Mouse (Mus musculus): Measurements from ENCODE around the gene Clec16a. TPM values are rescaled to one million over a fixed set of nuclear protein-coding genes. Genes with fewer than 3 reads are reported as not detected.

The Clec16a gene
- polyA plus RNA-seq, 1 experiment from 2014 or later = 68.7 TPM

- Histone ChIP-seq H3K4me1 (replicated peaks; ENCODE audit: control insufficient read depth, insufficient read depth, low read length) (peaks cover 28% of the 10 kb centered on the region), H3K27me3 (ENCODE audit: control insufficient read depth, insufficient read depth, low read length) (peaks cover 22% of the 10 kb centered on the region), H3K9me3 (ENCODE audit: control insufficient read depth, low read length) (no peaks in the 10 kb centered on the region), H3K36me3 (replicated peaks; ENCODE audit: control insufficient read depth, insufficient read depth) (no peaks in the 10 kb centered on the region), H3K4me3 (replicated peaks; ENCODE audit: low read length) (peak overlapping the region; percentile 49), H3K4me2 (replicated peaks) (peak overlapping the region; percentile 97), H3K27ac (no peak overlapping the region), H3K9ac (no peak overlapping the region)
- ATAC-seq (ENCODE audit: low FRiP score) (no peak), DNase-seq (ENCODE audit: low spot score) (no peak)
- 74% methylated on average over 8 of the region's 8 CpGs for WGBS
Measured at GRCm38 (mm10) chr16:10783451-10783850, 238.3 kb downstream of the Clec16a start.

DNA sequence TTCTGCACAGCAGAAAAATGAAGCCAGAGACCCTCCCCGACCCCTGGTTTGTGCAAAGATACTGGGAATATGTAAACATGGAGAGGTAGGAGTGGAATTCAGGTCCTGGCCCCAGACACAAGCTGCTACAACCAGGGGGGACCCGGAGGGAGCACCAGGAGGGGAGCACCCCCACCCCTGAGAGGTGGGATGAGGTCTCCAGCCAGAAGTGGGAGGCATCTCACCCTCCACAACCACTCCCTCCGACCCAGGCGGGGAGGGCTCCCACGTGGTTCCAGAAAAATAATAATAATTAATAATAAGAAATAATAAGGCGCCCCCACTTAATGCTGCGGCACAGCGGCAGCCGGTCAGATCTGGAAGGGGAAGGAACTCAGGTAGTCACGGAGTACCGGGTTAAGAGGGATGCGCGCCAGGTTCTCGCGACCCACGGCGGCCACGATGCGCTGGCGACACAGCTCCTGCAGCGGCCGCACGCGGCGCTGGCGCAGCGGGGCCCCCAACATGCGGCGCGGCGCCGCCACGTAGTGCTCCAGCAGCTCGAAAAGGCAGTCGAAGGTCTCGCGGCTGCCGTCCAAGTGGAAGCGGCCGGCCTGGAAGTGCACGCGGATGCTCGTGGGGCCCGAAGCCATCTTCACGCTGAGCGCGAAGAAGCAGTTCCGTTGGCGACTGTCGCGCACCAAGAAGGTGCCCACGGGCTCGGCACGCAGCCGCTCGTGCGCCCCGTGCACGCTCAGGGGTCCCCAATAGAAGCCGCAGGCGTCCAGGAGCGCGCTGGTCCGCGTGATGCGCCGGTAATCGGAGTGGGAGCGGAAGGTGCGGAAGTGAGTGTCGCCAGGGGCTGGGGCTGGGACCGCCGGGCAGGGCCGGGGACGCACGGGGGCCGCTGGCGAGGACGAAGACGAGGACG is 239.0 kb downstream of the Clec16a start:
- peaks cover 28% of the 10 kb centered on the region for H3K4me1 ChIP-seq (replicated peaks; ENCODE audit: control insufficient read depth, insufficient read depth, low read length)
- no peaks in the 10 kb centered on the region for H3K36me3 ChIP-seq (replicated peaks; ENCODE audit: control insufficient read depth, insufficient read depth)
- peak overlapping the region; percentile 49 for H3K4me3 ChIP-seq (replicated peaks; ENCODE audit: low read length)
- 3% methylated on average over 81 of the region's 81 CpGs for WGBS
- no peak for ATAC-seq (ENCODE audit: low FRiP score)
- H3K27me3 ChIP-seq (ENCODE audit: control insufficient read depth, insufficient read depth, low read length) = peaks cover 22% of the 10 kb centered on the region
- no peaks in the 10 kb centered on the region for H3K9me3 ChIP-seq (ENCODE audit: control insufficient read depth, low read length)
- peak; percentile 58 for DNase-seq (ENCODE audit: low spot score)
- H3K27ac ChIP-seq = peak overlapping the region; percentile 85
- peak overlapping the region; percentile 72 for H3K9ac ChIP-seq
- H3K4me2 ChIP-seq (replicated peaks) = peak overlapping the region; percentile 97

GRCm38 (mm10) chr16:10784793-10785370 is 239.7 kb downstream of the Clec16a start:
- ATAC-seq (ENCODE audit: low FRiP score) (peak; percentile 86), DNase-seq (ENCODE audit: low spot score) (peak; percentile 91)
- Histone ChIP-seq H3K4me3 (replicated peaks; ENCODE audit: low read length) (peak overlapping the region; percentile 49), H3K27me3 (ENCODE audit: control insufficient read depth, insufficient read depth, low read length) (peaks cover 22% of the 10 kb centered on the region), H3K4me1 (replicated peaks; ENCODE audit: control insufficient read depth, insufficient read depth, low read length) (peaks cover 28% of the 10 kb centered on the region), H3K9ac (peak overlapping the region; percentile 72), H3K36me3 (replicated peaks; ENCODE audit: control insufficient read depth, insufficient read depth) (no peaks in the 10 kb centered on the region), H3K4me2 (replicated peaks) (peak overlapping the region; percentile 97), H3K9me3 (ENCODE audit: control insufficient read depth, low read length) (no peaks in the 10 kb centered on the region), H3K27ac (peak overlapping the region; percentile 85)
- WGBS = 0% methylated on average over 34 of the region's 55 CpGs

- Histone ChIP-seq H3K4me3 (replicated peaks; ENCODE audit: low read length) (peak within 1 kb of the TSS; percentile 49), H3K27ac (peak within 1 kb of the TSS; percentile 85), H3K27me3 (ENCODE audit: control insufficient read depth, insufficient read depth, low read length) (peaks cover 22% of the 10 kb centered on the region), H3K4me1 (replicated peaks; ENCODE audit: control insufficient read depth, insufficient read depth, low read length) (peaks cover 28% of the 10 kb centered on the region), H3K4me2 (replicated peaks) (peak within 1 kb of the TSS; percentile 97), H3K36me3 (replicated peaks; ENCODE audit: control insufficient read depth, insufficient read depth) (no peaks in the 10 kb centered on the region), H3K9me3 (ENCODE audit: control insufficient read depth, low read length) (no peaks in the 10 kb centered on the region), H3K9ac (peak within 1 kb of the TSS; percentile 72)
- peak; percentile 88 for ATAC-seq (ENCODE audit: low FRiP score)
- under 1% methylated on average over 56 of the region's 59 CpGs for WGBS
- peak; percentile 82 for DNase-seq (ENCODE audit: low spot score)
Measured at GRCm38 (mm10) chr16:10785371-10786231, 240.5 kb downstream of the Clec16a start, which contains the start of gene Socs1. TSS of gene Socs1 (minus strand) at chr16:10785536.

- Histone ChIP-seq H3K4me2 (replicated peaks) (peak overlapping the region; percentile 97), H3K9me3 (ENCODE audit: control insufficient read depth, low read length) (no peaks in the 10 kb centered on the region), H3K4me3 (replicated peaks; ENCODE audit: low read length) (peak overlapping the region; percentile 49), H3K9ac (peak overlapping the region; percentile 72), H3K27me3 (ENCODE audit: control insufficient read depth, insufficient read depth, low read length) (peaks cover 22% of the 10 kb centered on the region), H3K4me1 (replicated peaks; ENCODE audit: control insufficient read depth, insufficient read depth, low read length) (peaks cover 28% of the 10 kb centered on the region), H3K27ac (peak overlapping the region; percentile 85), H3K36me3 (replicated peaks; ENCODE audit: control insufficient read depth, insufficient read depth) (no peaks in the 10 kb centered on the region)
- DNase-seq (ENCODE audit: low spot score) (peak; percentile 90), ATAC-seq (ENCODE audit: low FRiP score) (peak; percentile 39)
- 3% methylated on average over 9 of the region's 9 CpGs for WGBS
Measured at GRCm38 (mm10) chr16:10786288-10786687, 241.1 kb downstream of the Clec16a start.

GRCm38 (mm10) chr16:10786782-10787547 is 241.8 kb downstream of the Clec16a start:
- Histone ChIP-seq H3K9me3 (ENCODE audit: control insufficient read depth, low read length) (no peaks in the 10 kb centered on the region), H3K27ac (peak overlapping the region; percentile 85; the same call in 1 of the 2 replicates), H3K36me3 (replicated peaks; ENCODE audit: control insufficient read depth, insufficient read depth) (no peaks in the 10 kb centered on the region), H3K4me3 (replicated peaks; ENCODE audit: low read length) (no peak overlapping the region), H3K9ac (no peak overlapping the region), H3K4me2 (replicated peaks) (peak overlapping the region; percentile 97), H3K4me1 (replicated peaks; ENCODE audit: control insufficient read depth, insufficient read depth, low read length) (peaks cover 26% of the 10 kb centered on the region), H3K27me3 (ENCODE audit: control insufficient read depth, insufficient read depth, low read length) (peaks cover 22% of the 10 kb centered on the region)
- no peak for DNase-seq (ENCODE audit: low spot score)
- ATAC-seq (ENCODE audit: low FRiP score) = no peak
- WGBS = 61% methylated on average over 4 of the region's 4 CpGs

GRCm38 (mm10) chr16:10787548-10788058 is 242.5 kb downstream of the Clec16a start:
- WGBS = 80% methylated on average over 7 of the region's 7 CpGs
- Histone ChIP-seq H3K9me3 (ENCODE audit: control insufficient read depth, low read length) (no peaks in the 10 kb centered on the region), H3K9ac (no peak overlapping the region), H3K4me3 (replicated peaks; ENCODE audit: low read length) (no peak overlapping the region), H3K27ac (no peak overlapping the region), H3K4me2 (replicated peaks) (no peak overlapping the region), H3K36me3 (replicated peaks; ENCODE audit: control insufficient read depth, insufficient read depth) (no peaks in the 10 kb centered on the region), H3K4me1 (replicated peaks; ENCODE audit: control insufficient read depth, insufficient read depth, low read length) (peaks cover 20% of the 10 kb centered on the region), H3K27me3 (ENCODE audit: control insufficient read depth, insufficient read depth, low read length) (peaks cover 21% of the 10 kb centered on the region)
- DNase-seq (ENCODE audit: low spot score) (no peak), ATAC-seq (ENCODE audit: low FRiP score) (no peak)

DNA sequence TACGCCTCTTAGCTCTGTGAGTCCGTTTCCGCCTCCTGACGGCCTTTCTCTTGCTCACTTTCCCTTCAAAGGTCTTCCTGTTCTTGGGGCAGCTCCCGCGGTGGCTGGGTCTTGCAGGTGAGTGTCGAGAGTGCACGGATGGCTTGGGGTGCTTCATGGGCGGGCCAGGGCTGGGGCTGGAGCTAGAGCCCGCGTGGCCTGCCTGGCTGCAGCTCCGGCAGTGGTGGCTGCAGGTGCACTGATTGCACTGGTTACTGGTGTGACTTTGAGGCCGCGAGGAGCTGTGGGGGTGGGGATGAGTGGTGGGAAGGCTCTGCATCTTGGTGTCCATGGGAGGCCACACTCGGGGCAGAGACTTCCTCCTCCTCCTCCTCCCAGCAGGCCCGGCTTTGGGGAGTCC is 243.1 kb downstream of the Clec16a start, which contains the start of gene Tnp2:
TSS of gene Tnp2 (minus strand) at position 390 of the 400 bp plus-strand sequence.
- no peak within 1 kb of the TSS for H3K4me2 ChIP-seq (replicated peaks)
- H3K27me3 ChIP-seq (ENCODE audit: control insufficient read depth, insufficient read depth, low read length) = peaks cover 14% of the 10 kb centered on the region
- 58% methylated on average over 16 of the region's 16 CpGs for WGBS
- no peak for DNase-seq (ENCODE audit: low spot score)
- no peaks in the 10 kb centered on the region for H3K36me3 ChIP-seq (replicated peaks; ENCODE audit: control insufficient read depth, insufficient read depth)
- no peak within 1 kb of the TSS for H3K9ac ChIP-seq
- H3K4me3 ChIP-seq (replicated peaks; ENCODE audit: low read length) = no peak within 1 kb of the TSS
- H3K27ac ChIP-seq = no peak within 1 kb of the TSS
- no peaks in the 10 kb centered on the region for H3K9me3 ChIP-seq (ENCODE audit: control insufficient read depth, low read length)
- peaks cover 17% of the 10 kb centered on the region for H3K4me1 ChIP-seq (replicated peaks; ENCODE audit: control insufficient read depth, insufficient read depth, low read length)
- ATAC-seq (ENCODE audit: low FRiP score) = no peak
